Mouse (Mus musculus) C2C12 (cell line): Measurements from ENCODE around the gene Hlcs. TPM values are rescaled to one million over a fixed set of nuclear protein-coding genes. Genes with fewer than 3 reads are reported as not detected.
A peak's percentile ranks its signal among the peaks of the same experiment; 100 is the strongest.

Experiments
- H3K27me3 ChIP-seq: one replicate; pipeline ENCODE4 v1.6.1; 2011; ENCODE audit not compliant: control insufficient read depth, insufficient read depth, insufficient read length
- H3K36me3 ChIP-seq: one replicate; pipeline ENCODE4 v1.6.1; 2011; ENCODE audit not compliant: control insufficient read depth, insufficient read depth
- H3K4me3 ChIP-seq: one replicate; pipeline ENCODE4 v1.5.1; 2011; ENCODE audit warnings: mild to moderate bottlenecking, control low read depth; ENCODE audit not compliant: poor library complexity, insufficient read depth, severe bottlenecking
- H3K79me2 ChIP-seq: one replicate; pipeline ENCODE4 v1.6.1; 2011; ENCODE audit not compliant: control insufficient read depth, insufficient read depth
- H3K79me3 ChIP-seq: one replicate; pipeline ENCODE4 v1.6.1; 2011; ENCODE audit warnings: low read depth, control low read depth
- H3ac ChIP-seq: one replicate; pipeline ENCODE3; 2011; ENCODE audit warnings: low read depth; ENCODE audit not compliant: control insufficient read depth, insufficient read length
- CEBPB ChIP-seq: IDR thresholded peaks from one replicate; pipeline ENCODE4 v1.6.1; 2011; ENCODE audit warnings: low read depth, mild to moderate bottlenecking, control low read depth, moderate library complexity
- CTCF ChIP-seq: IDR thresholded peaks from one replicate; pipeline ENCODE4 v1.5.1; 2011; ENCODE audit not compliant: control insufficient read depth, insufficient read depth, insufficient read length
- FOSL1 ChIP-seq: IDR thresholded peaks from one replicate; pipeline ENCODE4 v1.8.0; 2011; ENCODE audit warnings: mild to moderate bottlenecking, low read length; ENCODE audit not compliant: poor library complexity, insufficient read depth, severe bottlenecking
- MAX ChIP-seq: IDR thresholded peaks from one replicate; pipeline ENCODE4 v1.6.1; 2011; ENCODE audit warnings: mild to moderate bottlenecking, control low read depth
- MYOD1 ChIP-seq: IDR thresholded peaks from one replicate; pipeline ENCODE4 v1.6.1; 2011; ENCODE audit warnings: low read depth; ENCODE audit not compliant: control insufficient read depth, insufficient read length
- MYOG ChIP-seq: IDR thresholded peaks from one replicate; pipeline ENCODE4 v1.6.1; 2011; ENCODE audit not compliant: control insufficient read depth, insufficient read length; ENCODE audit errors: extremely low read depth
- USF1 ChIP-seq: IDR thresholded peaks from one replicate; pipeline ENCODE4 v1.6.1; 2011; ENCODE audit warnings: low read depth, mild to moderate bottlenecking, control low read depth, moderate library complexity
- polyA plus RNA-seq: library from polyadenylated mRNA; unstranded; fragments of >200 nt; fragmentation: generic; extraction: Trizol; gene quantifications from one replicate; pipeline ENCODE4 v1.2.1, GENCODE M21; 2012; ENCODE audit warnings: missing spikeins

Hlcs gene
- polyA plus RNA-seq, 1 experiment: 1.7 TPM

DNA sequence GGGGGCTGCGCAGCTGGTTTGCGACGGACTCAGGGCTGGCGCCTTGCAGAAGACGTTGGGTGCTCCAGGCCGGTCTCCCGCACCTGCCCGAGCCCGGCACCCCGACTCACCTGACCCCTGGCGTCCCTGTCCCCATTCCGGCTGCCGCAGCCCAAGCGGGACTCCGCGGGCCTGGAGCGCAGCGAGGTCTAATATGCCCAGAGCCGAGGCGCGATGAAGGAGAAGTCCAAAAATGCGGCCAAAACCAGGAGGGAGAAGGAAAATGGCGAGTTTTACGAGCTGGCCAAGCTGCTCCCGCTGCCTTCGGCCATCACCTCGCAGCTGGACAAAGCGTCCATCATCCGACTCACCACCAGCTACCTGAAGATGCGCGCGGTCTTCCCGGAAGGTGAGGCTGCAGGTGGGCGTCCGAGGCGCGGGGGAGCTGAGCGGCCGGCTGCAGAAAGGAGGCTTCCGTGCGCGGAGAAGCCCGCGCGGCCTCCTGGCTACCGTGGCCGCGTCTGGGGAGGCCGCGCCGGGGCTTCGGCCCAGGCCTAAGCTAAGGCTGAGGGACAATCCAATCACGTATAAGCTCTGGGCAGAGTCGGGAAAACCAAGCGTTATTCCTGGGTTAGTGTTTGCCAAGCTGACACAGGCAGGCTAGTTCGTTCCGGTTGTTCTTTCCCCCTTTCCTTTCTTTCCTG lies 227.6 kb downstream of the Hlcs start:
- Histone ChIP-seq H3K36me3 (no peaks in the 10 kb centered on the region), H3K4me3 (peak overlapping the region; percentile 49), H3K79me2 (no peaks in the 10 kb centered on the region), H3K79me3 (peaks cover 5% of the 10 kb centered on the region), H3K27me3 (no peaks in the 10 kb centered on the region), H3ac (peak overlapping the region; percentile 72)
- TF ChIP-seq CTCF: no peak
- no peak for TF ChIP-seq MYOG
- TF ChIP-seq USF1: no peak
- TF ChIP-seq MAX: no peak
- TF ChIP-seq FOSL1: no peak
- no peak for TF ChIP-seq CEBPB

DNA sequence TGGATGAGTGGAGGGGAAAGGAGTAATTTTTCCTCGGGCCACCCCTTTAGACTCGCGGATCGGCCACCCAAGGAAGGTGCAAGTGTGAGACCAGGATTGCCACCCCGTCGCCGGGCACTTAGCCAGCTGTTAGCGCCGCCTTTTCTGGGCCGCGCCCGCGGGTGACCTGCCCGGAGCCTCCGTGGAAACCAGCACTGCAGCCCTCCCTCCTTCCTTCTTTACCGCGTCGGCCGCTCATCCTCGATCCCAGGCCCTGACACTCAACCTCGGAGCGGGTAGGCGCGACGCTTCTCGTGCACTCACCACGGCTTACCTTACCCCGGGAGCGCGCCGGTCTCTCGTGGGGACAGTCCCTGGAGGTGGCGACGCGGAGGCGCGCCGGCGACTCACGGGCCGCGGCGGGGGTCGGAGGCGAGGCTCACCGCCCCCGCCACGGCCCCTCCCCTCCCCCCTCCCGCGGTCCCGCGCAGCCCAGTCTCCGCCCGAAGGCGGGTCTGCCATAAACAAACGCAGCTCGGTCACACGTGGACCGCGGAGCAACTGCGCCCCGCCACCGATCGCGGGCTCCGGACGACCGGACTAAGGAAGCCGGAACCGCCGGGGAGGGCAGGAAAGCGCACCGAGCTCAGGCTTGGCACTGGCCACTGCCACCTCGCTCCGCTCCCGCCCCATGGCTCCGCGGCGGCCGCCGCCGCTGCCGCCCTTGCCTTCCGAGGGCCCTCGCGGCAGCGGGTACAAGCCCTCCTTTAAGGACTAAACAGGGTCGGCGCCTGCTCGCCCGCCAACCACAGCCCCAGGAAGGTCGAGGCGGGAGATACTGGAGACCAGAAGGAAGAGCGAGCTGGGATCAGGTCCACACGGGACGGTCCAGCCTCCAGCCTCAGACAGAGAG lies 228.4 kb downstream of the Hlcs start, which contains the start of gene Sim2:
Gene Sim2 (plus strand): TSS at position 221 of the 892 bp plus-strand sequence.
- H3K36me3 ChIP-seq: no peaks in the 10 kb centered on the region
- TF ChIP-seq CTCF (no peak), USF1 (no peak), MAX (no peak), CEBPB (no peak), MYOD1 (no peak), FOSL1 (no peak), MYOG (no peak)
- peak within 1 kb of the TSS; percentile 72 for H3ac ChIP-seq
- no peaks in the 10 kb centered on the region for H3K79me2 ChIP-seq
- H3K4me3 ChIP-seq: peak within 1 kb of the TSS; percentile 49
- H3K27me3 ChIP-seq: no peaks in the 10 kb centered on the region
- peaks cover 5% of the 10 kb centered on the region for H3K79me3 ChIP-seq

DNA sequence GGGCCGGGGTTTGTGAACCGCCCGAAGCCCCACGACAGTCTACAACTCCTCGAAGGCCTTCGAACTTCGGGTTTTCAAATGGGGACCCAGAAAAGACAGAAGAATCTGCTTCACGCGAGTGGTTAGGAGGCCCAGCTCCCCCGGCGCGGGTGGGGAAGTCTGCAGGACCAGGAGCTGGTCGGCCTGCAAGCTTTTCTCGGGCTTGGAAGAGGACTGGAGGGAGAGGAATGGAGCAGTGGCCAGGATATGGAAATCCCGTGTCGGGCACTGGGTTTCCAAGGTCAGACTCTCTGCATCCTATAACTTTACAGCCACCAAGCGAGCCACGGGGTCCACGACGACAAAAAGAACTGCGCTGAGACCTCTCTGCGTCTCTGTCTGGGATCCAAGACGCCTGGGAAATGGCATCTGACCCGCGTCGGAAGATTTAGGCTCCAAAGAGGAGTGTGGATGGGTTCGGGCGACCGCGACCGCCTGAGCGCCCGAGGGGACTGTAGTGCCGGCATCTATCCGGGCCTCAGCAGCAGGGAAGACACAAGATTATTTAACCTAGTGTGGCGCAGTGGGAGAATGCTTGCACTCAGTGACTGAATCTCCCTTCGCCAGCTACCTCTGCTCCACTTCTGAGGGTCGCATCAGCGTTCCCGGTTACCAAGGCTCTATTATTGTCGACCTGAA lies 229.4 kb downstream of the Hlcs start:
- Histone ChIP-seq H3ac (no peak overlapping the region), H3K4me3 (no peak overlapping the region), H3K79me2 (no peaks in the 10 kb centered on the region), H3K79me3 (peaks cover 5% of the 10 kb centered on the region), H3K27me3 (no peaks in the 10 kb centered on the region), H3K36me3 (no peaks in the 10 kb centered on the region)
- TF ChIP-seq MYOD1: no peak
- no peak for TF ChIP-seq FOSL1
- no peak for TF ChIP-seq MYOG
- no peak for TF ChIP-seq MAX
- TF ChIP-seq USF1: no peak
- no peak for TF ChIP-seq CEBPB
- no peak for TF ChIP-seq CTCF

DNA sequence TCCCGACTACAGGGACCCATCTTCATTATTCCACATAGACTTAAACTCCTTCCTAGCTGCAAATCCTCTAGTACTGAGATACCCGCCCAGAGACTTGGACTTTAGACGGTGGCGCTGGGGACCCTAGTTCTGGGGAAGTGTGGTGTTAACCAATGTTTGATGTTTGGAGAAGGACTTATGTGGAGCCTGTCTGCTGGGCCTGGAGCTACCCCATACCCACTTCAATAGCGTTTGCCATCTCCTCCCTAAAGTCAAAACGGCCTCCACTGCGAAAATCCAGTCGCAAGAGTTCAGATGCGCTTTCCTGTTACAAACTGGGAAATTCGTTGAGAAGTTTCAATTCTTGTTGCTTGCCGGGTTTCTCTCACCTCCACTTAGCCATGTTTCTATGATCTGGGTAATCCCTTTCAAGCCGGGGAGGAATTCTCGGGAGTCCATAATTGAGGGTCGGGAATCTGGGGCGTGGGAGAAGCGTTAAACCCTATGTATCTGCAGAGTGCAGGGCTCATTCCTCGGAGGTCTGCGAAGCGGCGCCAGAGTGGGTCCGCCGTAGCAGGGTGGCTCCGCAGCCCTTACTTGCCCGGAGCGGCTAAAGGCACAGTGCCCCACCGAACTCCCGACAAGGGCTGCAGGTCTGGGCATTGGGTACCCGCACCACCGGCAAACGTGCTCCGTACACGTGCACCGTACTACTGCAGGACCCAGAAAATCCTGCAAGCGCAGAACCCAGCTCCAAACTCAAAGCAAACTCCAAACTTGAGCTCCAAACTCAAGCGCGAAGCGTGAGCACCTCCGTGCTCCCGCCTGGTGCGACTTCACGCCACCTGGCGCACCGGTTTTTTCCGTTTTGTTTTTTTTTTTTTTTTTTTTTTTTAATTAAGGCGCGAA lies 230.2 kb downstream of the Hlcs start:
- peaks cover 5% of the 10 kb centered on the region for H3K79me3 ChIP-seq
- H3K27me3 ChIP-seq: no peaks in the 10 kb centered on the region
- H3K79me2 ChIP-seq: no peaks in the 10 kb centered on the region
- no peak overlapping the region for H3ac ChIP-seq
- TF ChIP-seq MYOD1 (no peak), FOSL1 (no peak), USF1 (no peak), CTCF (no peak), MYOG (no peak)
- H3K4me3 ChIP-seq: no peak overlapping the region
- H3K36me3 ChIP-seq: no peaks in the 10 kb centered on the region
